Mouse (Mus musculus) telencephalon, adult 2 months (tissue): ENCODE measurements around the gene Krt78.

Experiments
- DNase-seq: peaks from one replicate; pipeline ENCODE4 v3.0.0-alpha.2; 2011; ENCODE audit warnings: low read depth, low spot score

Gene Krt78

GRCm38 (mm10) chr15:101954187-101954586 lies at the start of gene Krt78:
Gene Krt78 (minus strand): TSS chr15:101954287.
- no peak for DNase-seq

- no peak for DNase-seq
These were observed 49.4 kb upstream of the Krt78 start for GRCm38 (mm10) chr15:102003516-102003915.

- no peak for DNase-seq
These were observed 48.8 kb upstream of the Krt78 start for GRCm38 (mm10) chr15:102002646-102003488.

- DNase-seq: no peak
These were observed 45.7 kb upstream of the Krt78 start for GRCm38 (mm10) chr15:101999676-102000335.

GRCm38 (mm10) chr15:101999156-101999555 lies 45.1 kb upstream of the Krt78 start:
- DNase-seq: no peak

- peak; percentile 33 for DNase-seq
These were observed 42.5 kb upstream of the Krt78 start for GRCm38 (mm10) chr15:101996450-101997078.

DNA sequence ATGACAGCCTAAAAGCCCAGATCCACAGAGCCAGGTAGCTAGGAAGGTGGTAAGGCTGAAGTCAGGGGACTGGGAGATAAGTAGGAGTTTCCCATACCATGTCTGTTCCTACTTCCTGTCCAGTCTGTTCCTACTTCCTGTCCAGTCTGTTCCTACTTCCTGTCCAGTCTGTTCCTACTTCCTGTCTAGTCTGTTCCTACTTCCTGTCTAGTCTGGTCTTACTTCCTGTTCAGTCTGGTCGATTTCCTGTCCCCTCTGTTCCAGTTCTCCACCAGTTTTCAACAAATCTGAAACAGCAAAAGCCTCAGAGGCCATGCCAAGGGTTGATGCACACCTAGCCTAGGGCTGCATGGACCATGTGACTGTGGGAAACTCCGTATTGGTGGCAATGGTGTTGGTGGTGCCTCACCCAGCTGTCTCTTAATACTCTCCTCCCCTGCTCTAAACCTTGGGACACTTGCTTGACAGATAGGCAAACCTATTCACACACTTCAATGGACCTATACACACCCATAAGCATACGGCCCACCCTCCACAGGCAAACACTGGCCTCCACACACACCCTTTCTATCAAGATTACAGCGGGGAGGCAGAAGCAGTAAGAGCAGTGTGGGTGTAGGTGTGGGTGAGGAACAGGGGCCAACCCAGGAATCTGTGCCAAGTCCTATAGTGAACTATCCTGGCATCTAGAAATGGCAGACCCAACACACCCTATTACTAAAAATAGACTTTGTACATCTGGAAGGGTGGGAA lies 41.6 kb upstream of the Krt78 start:
- DNase-seq: no peak

DNA sequence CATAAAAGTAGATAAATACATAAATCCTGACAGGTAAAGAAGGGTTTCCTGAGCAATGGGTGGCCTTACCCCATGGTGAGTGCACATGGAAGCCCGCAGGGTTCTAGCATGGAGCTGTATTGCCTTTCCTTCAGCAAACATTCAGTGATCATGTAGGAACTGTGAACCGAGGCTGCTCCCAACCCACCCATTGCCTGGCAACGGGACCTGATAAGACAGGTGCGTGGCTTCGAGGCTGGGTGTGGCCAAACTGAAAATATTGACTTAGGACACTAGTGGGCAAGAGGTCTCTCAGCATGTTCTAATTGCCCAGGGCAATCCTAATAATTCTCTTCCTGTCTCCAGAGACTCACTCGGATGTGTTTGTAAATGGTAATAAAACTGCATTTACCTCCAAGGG lies 40.3 kb upstream of the Krt78 start:
- DNase-seq: no peak

DNA sequence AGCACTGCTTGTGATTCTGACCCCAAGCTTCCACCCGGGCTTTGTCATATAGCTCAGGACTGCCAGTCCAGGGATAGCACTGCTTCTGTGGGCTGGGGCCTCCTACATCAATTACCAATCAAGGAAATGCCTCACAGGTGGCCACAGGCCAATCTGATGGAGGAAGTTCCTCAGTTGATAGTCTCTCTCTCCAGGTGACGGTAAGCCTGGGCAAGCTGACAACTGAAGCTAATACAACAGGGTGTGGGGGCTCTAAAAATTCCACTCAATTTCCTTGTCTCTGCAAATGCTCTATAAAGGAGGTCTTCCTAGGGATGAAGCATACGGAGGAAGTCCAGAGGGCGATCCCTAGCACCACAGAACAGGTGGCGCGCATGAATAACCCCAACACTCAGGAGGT lies 36.9 kb upstream of the Krt78 start:
- no peak for DNase-seq

- no peak for DNase-seq
These were observed 34.6 kb upstream of the Krt78 start for GRCm38 (mm10) chr15:101988714-101989113.

DNA sequence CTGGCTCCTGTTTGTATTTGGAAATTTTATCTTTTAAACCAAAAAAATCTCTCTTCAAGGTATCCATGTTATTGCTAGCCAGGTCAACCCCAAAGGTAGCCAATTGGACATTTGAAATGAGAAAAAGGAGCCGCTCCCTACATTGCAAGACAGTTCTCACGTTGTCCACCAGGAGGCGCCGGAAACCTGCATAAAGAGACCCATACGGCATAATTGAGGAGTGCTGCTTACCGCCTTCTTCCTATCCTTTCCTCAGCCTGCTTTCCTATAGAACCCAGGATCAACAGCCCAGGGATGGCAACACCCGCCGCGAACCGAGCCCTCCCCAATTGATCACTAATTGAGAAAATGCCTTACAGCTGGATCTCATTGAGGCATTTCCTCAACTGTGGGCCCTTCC lies 34.0 kb upstream of the Krt78 start:
- peak; percentile 29 for DNase-seq

GRCm38 (mm10) chr15:101984746-101985145 lies 30.7 kb upstream of the Krt78 start:
- DNase-seq: no peak

- peak; percentile 93 for DNase-seq
These were observed 30.0 kb upstream of the Krt78 start for GRCm38 (mm10) chr15:101983949-101984601.

DNA sequence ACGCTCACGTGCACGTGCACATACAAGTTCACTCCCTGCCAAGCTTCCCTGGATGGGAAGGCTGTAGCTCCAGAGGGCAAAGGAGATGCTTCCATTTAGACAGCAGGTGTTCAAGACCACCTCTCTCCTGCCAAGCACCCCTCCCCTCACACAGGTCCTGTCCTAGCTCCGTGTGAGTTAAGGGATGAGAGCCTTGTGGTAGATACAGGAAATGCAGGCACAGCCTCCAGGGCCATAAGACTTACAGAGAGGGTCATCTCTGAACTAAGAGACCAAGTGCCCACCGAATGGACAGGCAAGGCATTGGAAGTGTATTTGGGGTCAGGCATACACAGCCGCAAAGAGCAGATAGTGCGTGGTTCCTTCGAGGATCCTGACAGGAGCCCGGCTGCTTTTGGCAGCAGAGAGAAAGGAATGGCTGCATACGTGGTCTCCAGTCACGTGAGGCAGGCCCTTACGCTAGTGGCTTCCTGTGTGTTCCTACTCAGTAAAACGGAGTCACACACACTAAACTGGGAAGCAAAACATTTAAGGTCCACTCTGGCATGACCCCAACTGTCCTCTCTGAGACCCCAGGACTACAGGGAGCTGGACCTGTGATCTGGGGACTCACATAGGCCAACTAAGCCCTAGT lies 29.3 kb upstream of the Krt78 start:
- no peak for DNase-seq

DNA sequence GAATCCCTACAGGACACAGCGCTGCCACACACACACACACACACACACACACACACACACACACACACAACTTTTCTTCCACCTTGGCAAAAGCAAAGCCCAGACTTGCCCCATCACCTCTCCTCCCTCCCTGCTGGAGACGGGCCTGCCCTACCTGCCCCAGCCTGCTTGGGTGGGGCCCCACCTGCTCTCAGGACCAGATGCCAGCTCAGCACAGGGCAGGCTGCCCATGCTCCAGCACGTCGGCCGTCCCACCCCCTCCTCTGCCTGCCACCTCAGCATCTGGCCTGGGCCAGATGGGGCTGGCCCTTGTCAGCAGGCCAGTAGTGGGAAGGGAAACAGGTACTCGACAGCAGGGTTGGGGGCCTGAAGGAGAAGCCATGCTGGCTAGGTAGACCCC lies 26.8 kb upstream of the Krt78 start:
- no peak for DNase-seq

DNA sequence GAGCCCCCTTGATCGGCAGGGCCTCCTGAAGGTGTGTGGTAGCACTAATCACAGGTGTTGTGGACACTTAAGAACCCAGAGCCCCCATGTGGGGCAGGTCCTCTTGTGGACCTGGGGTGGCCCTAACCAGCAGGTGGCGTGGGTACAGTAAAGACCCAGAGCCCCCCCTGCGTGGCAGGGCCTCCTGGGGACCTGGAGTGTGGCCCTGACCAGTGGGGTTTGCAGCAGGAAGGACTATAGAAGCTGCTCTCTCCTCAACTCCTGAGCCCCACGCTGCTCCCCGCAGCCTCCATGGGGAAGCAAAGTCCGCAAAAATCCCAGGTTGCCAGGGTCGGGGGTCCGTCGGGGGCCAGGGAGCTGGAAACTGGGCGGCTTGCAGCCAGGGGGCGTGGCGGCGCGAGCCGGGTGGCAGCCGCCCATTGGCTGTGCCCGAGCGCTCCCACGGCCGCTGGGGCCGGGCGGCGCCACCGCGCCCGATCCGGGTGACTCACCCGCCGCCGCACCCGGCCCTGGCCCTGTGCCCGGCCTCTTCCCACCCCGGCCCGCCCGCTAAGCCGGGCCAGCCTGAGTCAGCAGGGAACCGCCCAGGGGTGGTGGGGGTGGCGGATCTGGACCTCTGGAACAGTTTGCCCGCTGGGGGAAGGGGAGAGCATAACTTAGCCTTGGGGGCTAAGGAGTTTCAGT lies 23.1 kb upstream of the Krt78 start:
- DNase-seq: no peak

GRCm38 (mm10) chr15:101976641-101977040 lies 22.6 kb upstream of the Krt78 start:
- DNase-seq: no peak

DNA sequence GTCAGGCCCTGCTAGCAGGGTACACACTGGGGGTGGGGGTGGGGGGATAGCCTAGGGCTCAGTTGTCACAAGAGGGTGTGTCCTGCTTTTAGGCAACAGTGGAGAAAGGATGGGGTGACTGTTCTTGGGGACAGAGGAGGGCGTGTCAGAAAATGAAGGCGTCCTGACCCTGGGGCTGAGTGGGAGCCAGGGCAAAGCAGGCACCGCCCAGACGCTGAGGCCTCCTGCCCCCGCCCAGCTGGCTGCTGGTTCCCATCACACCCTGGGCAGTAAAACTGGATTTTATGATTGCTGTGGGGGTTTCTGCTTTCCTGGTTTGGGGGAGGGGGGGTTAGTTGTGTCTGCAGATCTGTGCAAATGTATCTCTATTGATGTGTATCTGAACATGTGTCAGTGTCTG lies 21.9 kb upstream of the Krt78 start:
- DNase-seq: no peak

DNA sequence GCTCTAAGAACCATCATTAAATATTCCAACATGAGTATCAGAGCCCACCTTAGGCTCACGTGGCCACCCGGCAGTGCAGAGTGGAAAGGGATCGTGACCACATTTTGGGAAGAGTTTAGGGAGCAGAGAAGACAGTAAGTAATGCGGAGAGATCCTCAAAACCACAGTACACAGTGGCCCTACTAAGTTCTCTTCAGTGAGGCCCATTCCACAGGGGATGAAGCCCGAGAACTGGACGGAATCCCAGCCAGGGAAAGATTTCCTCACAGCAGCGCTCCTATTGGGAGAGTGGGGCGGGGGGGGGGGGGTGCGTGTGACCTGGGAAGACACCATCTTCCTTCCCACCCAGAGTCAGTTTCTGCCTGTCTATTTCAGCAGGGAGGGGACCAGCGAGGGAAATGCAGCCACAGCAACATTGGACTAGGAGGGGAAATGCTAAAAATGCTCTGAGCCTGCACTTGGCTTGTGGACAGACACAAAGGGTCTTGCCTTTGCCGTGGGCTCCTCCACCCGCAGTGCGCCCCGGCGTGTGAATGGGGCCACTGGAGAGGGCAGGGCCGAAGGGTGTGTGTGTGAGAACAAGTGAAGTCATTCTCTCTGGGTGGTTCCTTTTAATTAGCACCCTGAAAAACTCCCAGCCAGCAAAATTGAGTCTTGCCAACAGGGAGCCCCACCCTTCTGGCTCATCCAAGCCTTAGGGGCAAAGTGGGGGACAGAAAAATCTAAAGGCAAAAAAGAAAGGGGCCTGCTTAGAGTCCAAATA lies 20.2 kb upstream of the Krt78 start:
- DNase-seq: no peak
